Mouse (Mus musculus): Measurements from ENCODE around the gene Sacs.

Gene Sacs

DNA sequence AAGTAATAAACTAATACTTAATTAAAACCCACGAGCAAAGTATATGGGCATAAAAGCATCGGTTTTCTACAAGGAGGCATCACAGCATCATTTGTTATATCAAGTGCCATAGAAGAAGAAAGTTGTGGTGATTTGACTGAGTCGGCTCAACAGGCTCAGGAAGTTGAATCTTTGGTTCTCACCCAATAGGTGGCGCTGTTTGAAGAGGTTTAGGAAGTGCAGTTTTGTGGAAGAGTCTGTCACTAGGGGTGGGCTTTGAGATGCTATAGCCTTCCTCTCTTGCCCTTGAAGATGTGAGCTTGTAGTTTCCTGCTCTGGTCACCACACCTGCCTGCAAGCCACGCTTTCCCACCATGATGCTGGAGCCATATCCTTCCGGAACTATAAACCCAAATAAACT lies 104.4 kb downstream of the Sacs start:
- no peak for DNase-seq

DNA sequence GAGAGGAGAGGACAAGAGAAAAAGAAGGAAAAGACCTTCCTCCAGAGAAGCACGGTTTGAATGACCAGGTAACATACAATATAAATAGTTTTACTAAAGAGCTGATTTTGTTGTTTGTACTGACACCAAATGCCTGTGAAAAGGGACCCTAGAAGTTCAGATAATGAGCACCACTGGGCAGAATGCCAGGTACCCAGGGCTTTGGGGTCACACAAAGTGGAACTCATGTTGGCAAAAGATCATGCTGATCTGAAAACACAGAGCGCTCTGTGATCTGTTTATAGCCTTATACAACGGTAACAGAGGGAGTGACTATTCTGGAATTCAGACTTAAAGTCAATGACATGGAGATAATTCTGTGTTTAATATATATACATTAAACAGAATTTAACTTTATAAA lies 108.2 kb downstream of the Sacs start:
- DNase-seq: no peak

DNA sequence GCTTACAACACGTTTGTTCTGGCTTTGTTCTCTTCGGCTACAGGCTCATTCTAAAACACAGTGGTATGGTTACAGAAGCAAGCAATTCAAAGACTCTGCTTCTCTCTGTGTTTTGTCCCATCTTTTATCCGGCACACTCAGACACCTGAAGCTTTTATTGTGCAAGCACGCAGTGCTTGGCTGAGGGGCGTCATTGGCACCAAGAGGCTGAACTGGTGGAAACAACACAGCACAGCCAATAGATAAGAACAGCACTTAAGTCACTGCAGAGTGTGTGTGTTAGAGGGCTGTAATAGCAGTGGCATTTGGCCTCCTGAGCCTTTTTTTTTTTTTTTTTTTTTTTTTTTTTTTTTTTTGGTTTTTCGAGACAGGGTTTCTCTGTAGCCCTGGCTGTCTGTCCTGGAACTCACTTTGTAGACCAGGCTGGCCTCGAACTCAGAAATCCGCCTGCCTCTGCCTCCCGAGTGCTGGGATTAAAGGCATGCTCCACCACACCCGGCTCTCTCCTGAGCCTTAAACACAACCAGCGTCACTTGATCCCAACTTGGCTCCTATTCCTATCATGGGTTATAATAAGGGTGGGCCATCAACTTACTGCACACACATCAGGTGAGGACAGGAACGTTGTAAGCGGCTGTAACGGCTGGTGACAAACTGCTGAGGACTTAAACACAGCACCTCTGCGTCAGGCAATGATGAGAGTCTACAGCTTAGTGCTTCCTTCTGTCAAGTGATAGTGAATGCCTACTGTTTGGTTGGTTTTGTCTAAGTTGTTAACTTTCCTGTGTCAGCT lies 114.5 kb downstream of the Sacs start:
- no peak for DNase-seq

DNA sequence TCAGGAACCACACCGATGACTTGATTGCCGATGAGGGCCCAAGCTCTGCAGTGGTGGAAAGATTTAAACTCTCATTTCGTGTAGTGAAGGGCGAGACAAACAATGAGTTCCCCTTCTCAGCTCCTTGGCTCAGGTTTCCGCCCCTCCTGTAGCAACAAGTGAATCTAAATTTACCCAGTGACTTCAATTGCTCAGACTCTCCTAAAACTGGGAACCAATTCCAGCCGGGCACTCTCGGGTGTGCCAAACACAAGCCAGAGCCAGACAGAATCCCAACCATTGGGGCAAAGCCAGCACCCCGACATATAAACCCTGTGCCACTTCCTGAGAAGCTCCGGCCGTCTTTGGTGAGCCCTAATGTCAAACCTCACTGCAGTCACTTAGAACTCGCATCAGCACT lies 120.1 kb downstream of the Sacs start, which contains the start of gene Sgcg:
Gene Sgcg (minus strand): TSS at position 139 of the 400 bp plus-strand sequence.
- no peak for DNase-seq

DNA sequence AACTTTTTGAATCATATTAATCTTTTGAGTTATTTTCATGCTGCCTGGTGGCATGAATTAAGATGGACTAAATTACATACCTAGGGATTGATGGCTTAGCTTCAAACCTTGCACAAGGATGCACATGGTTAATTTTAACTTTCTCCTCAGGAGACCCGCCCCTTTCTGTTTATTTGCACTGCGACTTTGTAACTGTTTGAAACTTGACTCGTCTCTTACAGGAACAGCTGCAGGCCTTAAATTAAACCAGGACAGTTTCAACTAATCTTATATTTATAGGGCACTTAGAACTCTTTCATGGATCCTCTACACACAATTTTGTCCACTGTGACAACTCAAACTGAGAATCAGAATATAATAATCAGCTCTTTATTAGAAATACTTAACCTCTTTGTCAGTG lies 120.8 kb downstream of the Sacs start:
- no peak for DNase-seq

DNA sequence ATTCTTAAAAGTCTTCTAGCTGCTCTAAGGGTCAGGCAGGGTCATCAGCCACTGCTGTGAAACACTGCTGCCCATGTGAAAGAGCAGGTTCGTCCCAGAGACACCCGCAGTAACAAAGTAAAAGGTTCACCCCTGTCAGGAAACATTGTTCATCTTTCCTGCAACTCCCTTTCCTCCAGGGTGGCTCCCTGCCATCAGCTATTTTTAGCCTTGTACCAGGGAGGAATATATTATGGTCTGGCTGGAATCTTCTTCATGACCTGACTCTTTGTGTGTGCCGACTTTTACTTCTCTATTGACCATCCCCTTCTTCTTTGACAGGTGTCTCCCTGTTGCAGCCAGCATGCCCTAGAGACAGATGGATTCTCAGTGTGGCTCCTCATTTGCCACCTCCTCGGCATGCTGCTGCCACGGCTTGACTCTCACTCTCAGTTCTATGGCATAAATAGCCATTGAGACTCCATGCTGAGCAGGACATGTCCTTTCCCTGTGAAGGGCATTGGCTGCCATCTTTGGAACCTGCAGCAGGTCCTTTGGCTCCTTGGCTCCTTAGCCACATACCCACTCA lies 129.7 kb downstream of the Sacs start:
- peak; percentile 46 for DNase-seq

DNA sequence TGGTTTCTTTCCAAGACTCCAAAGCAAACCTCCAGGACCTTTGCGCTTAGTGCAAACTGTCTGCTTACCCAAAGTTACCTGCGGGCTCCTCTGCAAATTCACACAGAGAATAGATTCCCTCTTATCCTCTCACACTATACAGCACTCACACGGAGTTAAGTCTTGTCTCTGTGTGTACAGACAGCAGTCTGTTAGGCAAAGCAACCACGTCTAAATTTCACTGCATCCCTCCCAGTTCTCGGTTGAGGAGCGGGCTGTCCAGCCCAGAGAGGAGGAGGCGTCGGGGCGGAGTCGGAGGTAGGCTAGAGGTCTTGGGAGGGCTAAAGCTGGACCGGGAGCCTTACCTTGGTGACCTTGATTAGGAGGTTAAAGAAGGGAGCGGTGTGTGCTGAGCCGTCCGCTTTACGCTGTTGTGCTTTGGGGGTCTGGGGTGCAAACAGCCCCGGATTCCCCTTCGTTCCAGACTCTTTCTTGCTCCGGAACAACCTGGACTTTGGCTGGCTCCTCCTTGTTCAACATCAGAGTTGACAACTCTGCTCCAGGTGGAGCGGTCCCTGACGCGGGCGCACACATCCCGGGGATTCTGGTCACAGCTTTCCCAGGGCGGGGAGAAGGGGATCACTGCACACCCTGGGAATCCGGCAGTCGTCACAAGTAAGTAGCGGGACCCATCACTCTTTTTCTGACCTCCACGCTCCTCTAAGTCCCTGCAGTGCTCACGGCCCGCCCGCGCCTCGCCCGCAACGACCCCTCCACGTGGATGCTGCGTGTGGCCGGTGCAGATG lies 136.3 kb downstream of the Sacs start:
- DNase-seq: no peak

DNA sequence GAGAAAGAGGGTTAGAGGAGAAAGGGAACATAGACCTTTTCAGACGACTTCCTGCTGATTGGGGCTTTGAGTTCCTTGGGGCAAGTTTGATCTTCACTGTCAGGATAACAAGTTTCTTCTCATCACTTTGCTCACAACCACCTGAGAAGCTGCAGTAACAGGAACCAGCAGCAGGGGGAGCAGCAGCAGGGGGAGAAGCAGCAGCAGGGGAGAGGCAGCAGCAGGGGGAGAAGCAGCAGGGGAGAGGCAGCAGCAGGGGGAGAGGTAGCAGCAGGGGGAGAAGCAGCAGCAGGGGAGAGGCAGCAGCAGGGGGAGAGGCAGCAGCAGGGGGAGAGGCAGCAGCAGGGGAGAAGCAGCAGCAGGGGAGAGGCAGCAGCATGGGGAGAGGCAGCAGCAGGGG lies 139.0 kb downstream of the Sacs start:
- no peak for DNase-seq

DNA sequence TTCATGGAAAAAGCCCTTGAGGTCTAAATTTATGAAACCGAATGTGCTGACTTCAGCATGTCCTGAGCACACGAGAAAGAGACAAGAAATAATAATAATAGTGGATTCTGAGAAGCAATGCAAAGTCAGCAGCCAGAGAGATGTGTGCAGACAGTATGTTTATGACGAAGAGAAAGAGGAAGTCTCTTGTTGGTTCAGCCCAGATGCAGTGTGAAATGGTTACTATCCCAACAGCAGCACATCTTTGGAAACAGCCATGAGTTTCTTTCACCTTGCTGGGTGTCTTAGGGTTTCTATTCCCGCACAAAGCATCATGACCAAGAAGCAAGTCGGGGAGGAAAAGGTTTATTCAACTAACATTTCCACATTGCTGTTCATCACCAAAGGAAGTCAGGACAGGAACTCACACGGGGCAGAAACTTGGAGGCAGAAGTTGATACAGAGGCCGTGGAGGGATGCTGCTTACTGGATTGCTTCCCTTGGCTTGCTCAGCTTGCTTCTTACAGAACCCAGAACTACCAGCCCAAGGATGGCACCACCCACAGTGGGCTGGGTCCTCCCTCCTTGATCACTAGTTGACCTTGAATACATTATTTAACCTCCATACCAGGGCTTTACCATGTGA lies 140.5 kb downstream of the Sacs start:
- DNase-seq: no peak

DNA sequence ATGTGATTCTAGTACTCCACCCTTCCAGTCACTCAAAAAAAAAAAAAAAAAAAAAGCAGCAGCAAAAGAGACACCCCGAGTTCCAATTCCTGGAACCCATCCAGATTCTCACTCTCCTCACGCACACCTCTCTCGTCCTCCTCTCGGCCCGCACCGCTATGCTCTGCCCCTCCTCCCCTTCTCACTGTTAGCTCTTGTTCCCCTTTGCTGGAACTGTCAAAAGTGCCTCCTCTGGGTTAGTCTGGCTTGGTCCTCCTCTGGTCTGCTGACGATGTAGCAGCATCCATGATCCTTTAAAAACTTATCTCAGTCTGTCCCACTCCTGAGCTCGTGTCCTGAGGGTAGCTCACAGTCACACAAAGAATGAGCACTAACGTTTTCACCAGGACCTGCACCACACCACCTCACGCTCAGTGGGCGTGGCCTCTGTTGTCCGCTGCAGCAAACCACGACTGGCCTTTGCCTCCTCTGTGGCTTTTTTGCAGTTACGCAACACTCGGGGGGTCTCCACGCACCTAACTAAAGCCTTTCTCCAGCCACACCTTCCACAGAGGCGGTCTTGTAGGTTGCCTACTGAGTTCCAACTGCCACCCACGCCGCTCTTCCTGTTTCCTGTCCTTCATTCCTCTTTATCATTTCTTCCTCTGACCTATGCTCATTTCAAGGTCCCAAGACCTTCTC lies 150.5 kb downstream of the Sacs start:
- DNase-seq: no peak
